Comparison of ENCODE assay signal across 21 mouse cellular contexts in the genomic region with DNA sequence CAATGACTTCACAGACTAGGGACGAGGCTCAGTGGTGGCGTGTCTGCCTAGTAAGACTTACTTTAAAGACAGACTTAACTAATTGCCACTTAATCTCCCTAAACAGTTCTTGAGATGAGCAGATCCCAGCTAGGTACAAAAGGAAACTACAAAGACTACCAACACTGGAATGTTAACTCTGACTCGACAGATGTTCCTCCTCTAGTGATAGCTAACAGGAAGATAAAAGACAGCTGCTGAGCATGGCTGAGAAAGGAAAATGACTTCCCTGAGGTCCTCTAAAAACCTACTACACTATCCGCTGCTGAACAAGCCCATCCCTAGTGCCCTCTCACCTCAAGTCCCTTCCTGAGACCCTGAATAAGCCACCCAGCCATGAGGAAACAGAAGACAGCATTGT. TPM values are rescaled to one million over a fixed set of nuclear protein-coding genes. Genes with fewer than 3 reads are reported as not detected.
DNase-seq lines count a peak whose midpoint lies in the region; ATAC-seq and TF ChIP-seq lines count a peak whose summit lies in the region.
"Had no signal": no experiment of that assay in that cellular context is flagged by ENCODE, and none has a peak within 500 bp of the region (broad histone marks: within the 10 kb centered on the region; RNA-seq: fewer than 3 reads in every experiment).

No protein-coding gene starts in this region.

- no peak for DNase-seq in embryonic facial prominence, embryonic 14.5 days (ENCODE audit: low spot score)
- no peak for DNase-seq in embryonic facial prominence, embryonic 10.5 days (ENCODE audit: low spot score)
- DNase-seq in kidney, postnatal 10 days: no peak
- peak; percentile 53 for DNase-seq in lung, postnatal 0 days (ENCODE audit: low spot score)
- DNase-seq in lung, adult 18-20 months: no peak
- no peak for DNase-seq in spleen, postnatal 14 days (ENCODE audit: low spot score in 2 of 2)
- DNase-seq: cerebellum, postnatal 10 days; gastrocnemius, postnatal 36 days; heart, postnatal 36 days; thymus, postnatal 4 days had no signal

- H3K36me3 ChIP-seq in embryonic facial prominence, embryonic 14.5 days (ENCODE audit: control insufficient read depth, insufficient read depth, low read length): peaks cover 25% of the 10 kb centered on the region
- H3K36me3 ChIP-seq in embryonic facial prominence, embryonic 10.5 days (replicated peaks): peaks cover 46% of the 10 kb centered on the region
- peaks cover 25% of the 10 kb centered on the region for H3K36me3 ChIP-seq in kidney, embryonic 15.5 days
- no peaks in the 10 kb centered on the region for H3K36me3 ChIP-seq in lung, postnatal 0 days (ENCODE audit: insufficient read depth, low read length)
- no peaks in the 10 kb centered on the region for H3K36me3 ChIP-seq in neural tube, embryonic 14.5 days (ENCODE audit: control insufficient read depth, insufficient read depth, low read length)

- 0 out of 2 replicates have a peak overlapping the region, but pooled peaks have one; percentile 6 for H3K9ac ChIP-seq in embryonic facial prominence, embryonic 14.5 days (ENCODE audit: low read depth, low read length)
- no peak overlapping the region for H3K9ac ChIP-seq in kidney, embryonic 15.5 days
- H3K9ac ChIP-seq in lung, postnatal 0 days (replicated peaks; ENCODE audit: low read depth): no peak overlapping the region
- no peak overlapping the region for H3K9ac ChIP-seq in neural tube, embryonic 14.5 days (replicated peaks; ENCODE audit: low read depth, low read length)

- no peaks in the 10 kb centered on the region for H3K9me3 ChIP-seq in embryonic facial prominence, embryonic 14.5 days (ENCODE audit: control insufficient read depth, low read length)
- no peaks in the 10 kb centered on the region for H3K9me3 ChIP-seq in embryonic facial prominence, embryonic 10.5 days
- no peaks in the 10 kb centered on the region for H3K9me3 ChIP-seq in kidney, embryonic 15.5 days (replicated peaks)
- H3K9me3 ChIP-seq in lung, postnatal 0 days (ENCODE audit: low read length): no peaks in the 10 kb centered on the region
- no peaks in the 10 kb centered on the region for H3K9me3 ChIP-seq in neural tube, embryonic 14.5 days (ENCODE audit: control insufficient read depth, low read length)
- H3K9me3 ChIP-seq: G1E; heart, embryonic 10.5 days; midbrain, embryonic 13.5 days had no signal

- no peaks in the 10 kb centered on the region for H3K27me3 ChIP-seq in embryonic facial prominence, embryonic 14.5 days (replicated peaks; ENCODE audit: control insufficient read depth, insufficient read depth, low read length)
- no peaks in the 10 kb centered on the region for H3K27me3 ChIP-seq in embryonic facial prominence, embryonic 10.5 days (replicated peaks; ENCODE audit: low read depth, poor library complexity, severe bottlenecking)
- no peaks in the 10 kb centered on the region for H3K27me3 ChIP-seq in kidney, embryonic 15.5 days
- H3K27me3 ChIP-seq in lung, postnatal 0 days (replicated peaks; ENCODE audit: insufficient read depth, low read length): no peaks in the 10 kb centered on the region
- H3K27me3 ChIP-seq in neural tube, embryonic 14.5 days (ENCODE audit: control insufficient read depth, insufficient read depth, low read length): no peaks in the 10 kb centered on the region
- H3K27me3 ChIP-seq: midbrain, embryonic 13.5 days had no signal

- no peak for ATAC-seq in embryonic facial prominence, embryonic 14.5 days (ENCODE audit: low read depth)
- ATAC-seq in kidney, embryonic 15.5 days (replicated peaks; ENCODE audit: low FRiP score): no peak
- ATAC-seq in lung, postnatal 0 days: no peak
- no peak for ATAC-seq in neural tube, embryonic 14.5 days (ENCODE audit: low read depth)
- ATAC-seq: CD4-positive, CD25-positive, alpha-beta regulatory T cell, adult 4 months; forebrain, embryonic 14.5 days; midbrain, embryonic 13.5 days had no signal

- WGBS in embryonic facial prominence, embryonic 14.5 days: 74% methylated on average over 4 of the region's 4 CpGs
- 74% methylated on average over 4 of the region's 4 CpGs for WGBS in embryonic facial prominence, embryonic 10.5 days
- 24% methylated on average over 4 of the region's 4 CpGs for WGBS in kidney, embryonic 15.5 days
- WGBS in lung, postnatal 0 days: 42% methylated on average over 4 of the region's 4 CpGs
- WGBS in neural tube, embryonic 14.5 days: 32% methylated on average over 4 of the region's 4 CpGs

- TF ChIP-seq EP300 in lung, postnatal 0 days (IDR thresholded peaks at IDR 0.05): 0 out of 2 replicates have a peak, but pooled peaks have one; percentile 10

- TF ChIP-seq CTCF in lung, postnatal 0 days (IDR thresholded peaks at IDR 0.05): no peak

- peaks cover 27% of the 10 kb centered on the region for H3K4me1 ChIP-seq in embryonic facial prominence, embryonic 14.5 days (ENCODE audit: control insufficient read depth, insufficient read depth, low read length)
- H3K4me1 ChIP-seq in embryonic facial prominence, embryonic 10.5 days: peaks cover 42% of the 10 kb centered on the region
- peaks cover 59% of the 10 kb centered on the region for H3K4me1 ChIP-seq in kidney, embryonic 15.5 days
- H3K4me1 ChIP-seq in lung, postnatal 0 days (ENCODE audit: insufficient read depth, low read depth, low read length): peaks cover 16% of the 10 kb centered on the region
- peaks cover 34% of the 10 kb centered on the region for H3K4me1 ChIP-seq in neural tube, embryonic 14.5 days (ENCODE audit: control insufficient read depth, insufficient read depth, low read length)

- no peak overlapping the region for H3K27ac ChIP-seq in embryonic facial prominence, embryonic 14.5 days (replicated peaks; ENCODE audit: low read depth, low read length)
- no peak overlapping the region for H3K27ac ChIP-seq in embryonic facial prominence, embryonic 10.5 days (replicated peaks)
- H3K27ac ChIP-seq in kidney, embryonic 15.5 days: peak overlapping the region; percentile 66
- peak overlapping the region; percentile 2; the same call in 1 of the 2 replicates for H3K27ac ChIP-seq in lung, postnatal 0 days (ENCODE audit: low read length)
- no peak overlapping the region for H3K27ac ChIP-seq in neural tube, embryonic 14.5 days (ENCODE audit: low read depth, low read length)
- H3K27ac ChIP-seq: heart, embryonic 10.5 days; midbrain, embryonic 13.5 days had no signal

- no peak overlapping the region for H3K4me2 ChIP-seq in embryonic facial prominence, embryonic 14.5 days (ENCODE audit: low read depth, low read length)
- H3K4me2 ChIP-seq in kidney, embryonic 15.5 days: peak overlapping the region; percentile 44
- H3K4me2 ChIP-seq in lung, postnatal 0 days (replicated peaks; ENCODE audit: low read depth, low read length): no peak overlapping the region; the same call in 1 of the 2 replicates
- H3K4me2 ChIP-seq in neural tube, embryonic 14.5 days (ENCODE audit: low read depth, low read length): peak overlapping the region; percentile 7; the same call in 1 of the 2 replicates
- H3K4me2 ChIP-seq: midbrain, embryonic 13.5 days had no signal

- H3K4me3 ChIP-seq in embryonic facial prominence, embryonic 14.5 days (ENCODE audit: low read depth, low read length): no peak overlapping the region
- H3K4me3 ChIP-seq in embryonic facial prominence, embryonic 10.5 days: no peak overlapping the region
- peak overlapping the region; percentile 12 for H3K4me3 ChIP-seq in kidney, embryonic 15.5 days (replicated peaks)
- no peak overlapping the region for H3K4me3 ChIP-seq in lung, postnatal 0 days (ENCODE audit: low read depth, low read length)
- no peak overlapping the region for H3K4me3 ChIP-seq in neural tube, embryonic 14.5 days (ENCODE audit: low read depth, low read length)
- H3K4me3 ChIP-seq: heart, embryonic 10.5 days; midbrain, embryonic 13.5 days; myocyte had no signal

RNA-seq across cellular contexts. Expression of gene Dad1, which starts 3.8 kb away (rescaled TPM):
- polyA plus RNA-seq in embryonic facial prominence, embryonic 14.5 days (2014; fragmentation: Nextera tagmentation; extraction: Ambion mirVana): 400 and 436 TPM in 2 replicates
- polyA plus RNA-seq in embryonic facial prominence, embryonic 10.5 days (2016; fragmentation: Nextera tagmentation; extraction: Ambion mirVana): 229 and 238 TPM in 2 replicates
- 427 and 441 TPM in 2 replicates for polyA plus RNA-seq in kidney, embryonic 15.5 days (2015; fragmentation: Nextera tagmentation; extraction: Ambion mirVana)
- 420 and 466 TPM in 2 replicates for polyA plus RNA-seq in lung, postnatal 0 days (2015; fragmentation: Nextera tagmentation; extraction: Ambion mirVana)
- 401 and 423 TPM in 2 replicates for polyA plus RNA-seq in neural tube, embryonic 14.5 days (2014; fragmentation: Nextera tagmentation; extraction: Ambion mirVana)

RNA-seq across cellular contexts. Expression of gene Abhd4, which starts 3.9 kb away (rescaled TPM):
- polyA plus RNA-seq in embryonic facial prominence, embryonic 14.5 days (2014; fragmentation: Nextera tagmentation; extraction: Ambion mirVana): 59.0 and 63.5 TPM in 2 replicates
- polyA plus RNA-seq in embryonic facial prominence, embryonic 10.5 days (2016; fragmentation: Nextera tagmentation; extraction: Ambion mirVana): 37.3 and 39.9 TPM in 2 replicates
- 61.3 and 67.6 TPM in 2 replicates for polyA plus RNA-seq in kidney, embryonic 15.5 days (2015; fragmentation: Nextera tagmentation; extraction: Ambion mirVana)
- 77.8 and 81.2 TPM in 2 replicates for polyA plus RNA-seq in lung, postnatal 0 days (2015; fragmentation: Nextera tagmentation; extraction: Ambion mirVana)
- 57.4 and 69.5 TPM in 2 replicates for polyA plus RNA-seq in neural tube, embryonic 14.5 days (2014; fragmentation: Nextera tagmentation; extraction: Ambion mirVana)

RNA-seq across cellular contexts. Expression of gene Olfr49, which starts 34.6 kb away (rescaled TPM):
- polyA plus RNA-seq in embryonic facial prominence, embryonic 14.5 days (2014; fragmentation: Nextera tagmentation; extraction: Ambion mirVana): 0.04 TPM in 1 of 2 replicates, not detected in the other
- not detected in 2 replicates for polyA plus RNA-seq in embryonic facial prominence, embryonic 10.5 days (2016; fragmentation: Nextera tagmentation; extraction: Ambion mirVana)
- 0.14 TPM in 1 of 2 replicates, not detected in the other for polyA plus RNA-seq in kidney, embryonic 15.5 days (2015; fragmentation: Nextera tagmentation; extraction: Ambion mirVana)
- polyA plus RNA-seq in lung, postnatal 0 days (2015; fragmentation: Nextera tagmentation; extraction: Ambion mirVana): 0.04 TPM in 2 replicates
- not detected in 2 replicates for polyA plus RNA-seq in neural tube, embryonic 14.5 days (2014; fragmentation: Nextera tagmentation; extraction: Ambion mirVana)
- polyA plus RNA-seq: forebrain, embryonic 14.5 days; G1E; large intestine, adult 2 months; liver, adult 2 months; midbrain, embryonic 13.5 days; myocyte; spleen, adult 2 months had no signal

Comparison
In these comparisons a context has a peak if more than half of its experiments do, and no peak if none do; other contexts are left out.
1. H3K27ac ChIP-seq: peak in kidney, embryonic 15.5 days (single experiment) and lung, postnatal 0 days (single experiment); none in embryonic facial prominence, embryonic 14.5 days (single experiment), embryonic facial prominence, embryonic 10.5 days (single experiment) and neural tube, embryonic 14.5 days (single experiment).
2. H3K4me2 ChIP-seq: peak in kidney, embryonic 15.5 days (single experiment) and neural tube, embryonic 14.5 days (single experiment); none in embryonic facial prominence, embryonic 14.5 days (single experiment) and lung, postnatal 0 days (single experiment).